Mouse (Mus musculus) thymus, adult 2 months (tissue): Measurements from ENCODE around the gene Tnni3k. TPM values are rescaled to one million over a fixed set of nuclear protein-coding genes. Genes with fewer than 3 reads are reported as not detected.

Experiments
- DNase-seq: peaks from one replicate; pipeline ENCODE4 v3.0.0; 2021
- H3K27ac ChIP-seq: fragments of 200-500 bp; 2 replicates; pipeline ENCODE4 v1.5.1; 2012; ENCODE audit warnings: low read length, control low read depth; ENCODE audit not compliant: control insufficient read depth, insufficient read depth
- H3K27me3 ChIP-seq: fragments of 200-500 bp; 2 replicates; pipeline ENCODE4 v1.6.1; 2012; ENCODE audit warnings: mild to moderate bottlenecking, low read length, moderate library complexity, mixed read lengths; ENCODE audit not compliant: control insufficient read depth, insufficient read depth
- H3K36me3 ChIP-seq: fragments of 200-500 bp; 2 replicates; pipeline ENCODE4 v1.6.1; 2012; ENCODE audit warnings: mild to moderate bottlenecking, low read length, moderate library complexity; ENCODE audit not compliant: control insufficient read depth, insufficient read depth
- H3K4me1 ChIP-seq: fragments of 200-500 bp; replicated peaks from 2 replicates; pipeline ENCODE4 v1.6.1; 2012; ENCODE audit warnings: low read length; ENCODE audit not compliant: control insufficient read depth, insufficient read depth
- H3K4me3 ChIP-seq: fragments of 200-500 bp; 2 replicates; pipeline ENCODE4 v1.5.1; 2012; ENCODE audit warnings: mild to moderate bottlenecking, low read length, control low read depth, moderate library complexity; ENCODE audit not compliant: control insufficient read depth, insufficient read depth
- CTCF ChIP-seq: fragments of 200-500 bp; IDR thresholded peaks from 2 replicates; pipeline ENCODE4 v1.5.1; 2012; ENCODE audit warnings: mild to moderate bottlenecking, control low read depth, low read length, moderate library complexity, borderline replicate concordance; ENCODE audit not compliant: control insufficient read depth, poor library complexity, insufficient read depth; ENCODE audit errors: extremely low read depth
- POLR2A ChIP-seq: fragments of 200-500 bp; IDR thresholded peaks from 2 replicates; pipeline ENCODE4 v1.6.1; 2012; ENCODE audit warnings: mild to moderate bottlenecking, low read length, control low read depth, moderate library complexity; ENCODE audit not compliant: control insufficient read depth, poor library complexity, insufficient read depth; ENCODE audit errors: extremely low read depth
- WGBS: fragments of 180-500 bp; shearing (Covaris S2); methylation state at CpG from one replicate; pipeline ENCODE4 v1.1.7; 2018; 5-methylcytosine and 5-hydroxymethylcytosine counted together
- polyA plus RNA-seq: library from polyadenylated mRNA; depleted of rRNA; stranded (reverse); fragments of >200 nt; gene quantifications from 2 replicates; pipeline ENCODE4 v1.2.3, GENCODE M21; 2012

The Tnni3k gene
- polyA plus RNA-seq, 1 experiment, result 3.4 TPM

- H3K4me3 ChIP-seq, result no peak overlapping the region
- TF ChIP-seq CTCF (no peak), POLR2A (no peak)
- H3K36me3 ChIP-seq, result no peaks in the 10 kb centered on the region
- 80% methylated on average over 7 of the region's 7 CpGs for WGBS
- no peaks in the 10 kb centered on the region for H3K27me3 ChIP-seq
- H3K4me1 ChIP-seq, result no peaks in the 10 kb centered on the region
- H3K27ac ChIP-seq, result no peak overlapping the region
- DNase-seq, result no peak
These were observed 20.9 kb downstream of the Tnni3k start for GRCm38 (mm10) chr3:155034323-155034722.

DNA sequence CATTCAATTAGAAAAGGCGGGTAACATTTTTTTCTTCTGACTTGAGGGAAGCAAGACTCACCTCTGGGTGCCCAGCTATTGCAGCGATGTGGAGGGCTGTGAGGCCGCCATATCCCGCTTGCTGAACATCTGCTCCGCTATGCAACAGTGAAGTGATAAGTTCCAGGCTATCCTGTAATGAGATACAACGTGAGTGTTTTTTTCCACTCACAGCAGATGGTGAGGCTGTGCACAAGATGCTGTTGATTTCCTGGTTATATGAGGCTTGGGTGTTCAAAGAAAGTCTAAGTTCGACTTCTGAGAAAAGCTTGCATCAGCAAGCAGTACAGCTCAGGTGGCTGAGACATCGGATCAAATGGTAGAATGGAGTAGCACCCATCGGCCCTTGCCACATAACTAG lies 25.0 kb downstream of the Tnni3k start:
- Histone ChIP-seq H3K4me1 (no peaks in the 10 kb centered on the region), H3K27me3 (no peaks in the 10 kb centered on the region), H3K36me3 (no peaks in the 10 kb centered on the region), H3K27ac (no peak overlapping the region), H3K4me3 (no peak overlapping the region)
- WGBS, result 95% methylated on average over 9 of the region's 9 CpGs
- no peak for DNase-seq
- TF ChIP-seq CTCF, result no peak
- no peak for TF ChIP-seq POLR2A

- WGBS, result 73% methylated on average over 4 of the region's 4 CpGs
- no peaks in the 10 kb centered on the region for H3K27me3 ChIP-seq
- DNase-seq, result no peak
- no peak overlapping the region for H3K4me3 ChIP-seq
- no peaks in the 10 kb centered on the region for H3K36me3 ChIP-seq
- H3K4me1 ChIP-seq, result no peaks in the 10 kb centered on the region
- TF ChIP-seq CTCF, result no peak
- H3K27ac ChIP-seq, result no peak overlapping the region
These were observed 52.4 kb downstream of the Tnni3k start for GRCm38 (mm10) chr3:155002781-155003180.

- H3K27me3 ChIP-seq, result no peaks in the 10 kb centered on the region
- no peaks in the 10 kb centered on the region for H3K36me3 ChIP-seq
- no peak for TF ChIP-seq POLR2A
- no peak for TF ChIP-seq CTCF
These were observed 54.2 kb downstream of the Tnni3k start for GRCm38 (mm10) chr3:155001056-155001455.

GRCm38 (mm10) chr3:154992678-154993077 lies 62.5 kb downstream of the Tnni3k start:
- H3K27me3 ChIP-seq, result no peaks in the 10 kb centered on the region
- no peak overlapping the region for H3K4me3 ChIP-seq
- DNase-seq, result no peak
- H3K36me3 ChIP-seq, result no peaks in the 10 kb centered on the region
- no peaks in the 10 kb centered on the region for H3K4me1 ChIP-seq
- TF ChIP-seq POLR2A (no peak), CTCF (no peak)
- H3K27ac ChIP-seq, result no peak overlapping the region

More at GRCm38 (mm10) chr3:155001056-155001455, 54.2 kb downstream of the Tnni3k start:
- H3K4me3 ChIP-seq, result no peak overlapping the region
- no peak for DNase-seq
- H3K4me1 ChIP-seq, result no peaks in the 10 kb centered on the region
- no peak overlapping the region for H3K27ac ChIP-seq

DNA sequence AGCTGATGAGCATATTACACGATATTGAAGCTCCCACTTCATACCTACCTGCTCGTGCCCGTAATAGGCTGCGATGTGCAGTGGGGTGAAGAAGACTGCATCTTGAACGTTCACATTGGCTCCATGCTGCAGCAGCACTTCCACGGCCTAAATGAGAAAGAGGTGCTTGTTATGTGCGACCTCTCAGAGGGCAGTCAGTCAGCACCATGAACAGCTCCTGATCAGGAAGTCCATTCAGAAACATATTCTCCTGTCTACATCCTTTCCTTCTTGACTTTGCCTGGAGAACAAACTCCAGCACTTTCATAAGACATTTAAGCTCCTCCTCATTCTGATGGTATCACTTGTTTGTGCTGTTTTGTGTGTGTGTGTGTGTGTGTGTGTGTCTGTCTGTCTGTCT lies 76.1 kb downstream of the Tnni3k start:
- TF ChIP-seq CTCF, result no peak

GRCm38 (mm10) chr3:154971626-154972025 lies 83.6 kb downstream of the Tnni3k start:
- H3K4me1 ChIP-seq, result no peaks in the 10 kb centered on the region
- no peak overlapping the region for H3K27ac ChIP-seq
- DNase-seq, result no peak
- no peak overlapping the region for H3K4me3 ChIP-seq
- WGBS, result 79% methylated on average over 1 of the region's 1 CpGs
- TF ChIP-seq CTCF (no peak), POLR2A (no peak)
- H3K36me3 ChIP-seq, result no peaks in the 10 kb centered on the region
- H3K27me3 ChIP-seq, result no peaks in the 10 kb centered on the region

More for the DNA sequence above, 76.1 kb downstream of the Tnni3k start:
- H3K27ac ChIP-seq, result no peak overlapping the region
- 86% methylated on average over 7 of the region's 7 CpGs for WGBS
- no peaks in the 10 kb centered on the region for H3K4me1 ChIP-seq
- no peak for DNase-seq
- H3K36me3 ChIP-seq, result no peaks in the 10 kb centered on the region
- no peaks in the 10 kb centered on the region for H3K27me3 ChIP-seq
- H3K4me3 ChIP-seq, result no peak overlapping the region

GRCm38 (mm10) chr3:154970981-154971380 lies 84.2 kb downstream of the Tnni3k start:
- Histone ChIP-seq H3K27ac (no peak overlapping the region), H3K4me1 (no peaks in the 10 kb centered on the region), H3K36me3 (no peaks in the 10 kb centered on the region), H3K27me3 (no peaks in the 10 kb centered on the region), H3K4me3 (no peak overlapping the region)
- DNase-seq, result no peak
- no peak for TF ChIP-seq POLR2A
- TF ChIP-seq CTCF, result no peak
- 72% methylated on average over 2 of the region's 2 CpGs for WGBS
